Mouse (Mus musculus) left cerebral cortex, adult 2 months (tissue): Measurements from ENCODE around the gene Synrg. TPM values are rescaled to one million over a fixed set of nuclear protein-coding genes. Genes with fewer than 3 reads are reported as not detected.
A peak's percentile ranks its signal among the peaks of the same experiment; 100 is the strongest.

Source experiments
- DNase-seq, 2 experiments: peaks; one replicate each; pipeline ENCODE4 v3.0.0; 2021 to 2022; ENCODE audit warnings: low spot score in 2 of 2, mixed read lengths in 1 of 2; ENCODE audit errors: extremely low spot score in 1 of 2
- H3K27ac ChIP-seq: fragments of 200-600 bp; 2 replicates; pipeline ENCODE4 v1.8.1; 2022
- H3K4me3 ChIP-seq: fragments of 200-600 bp; 2 replicates; pipeline ENCODE4 v1.8.1; 2022
- CTCF ChIP-seq: fragments of 200-600 bp; IDR thresholded peaks from 2 replicates; pipeline ENCODE4 v1.8.1; 2022; ENCODE audit warnings: antibody characterized with exemption, mild to moderate bottlenecking, moderate library complexity
- intact Hi-C: fragments of 180-260 bp; cut with DNase I; formaldehyde crosslinking; loops from one replicate; pipeline ENCODE4 v1.15.1; 2025
- total RNA-seq, 2 experiments: library from RNA; stranded (reverse); gene quantifications; 2 replicates each; pipeline ENCODE4 v1.2.3; 2021

Gene Synrg
- total RNA-seq, 2 experiments from 2014 or later: 61.2 to 61.3 TPM

- peak; percentile 30 for TF ChIP-seq CTCF
- Histone ChIP-seq H3K27ac (no peak overlapping the region), H3K4me3 (no peak overlapping the region)
- intact Hi-C loops: no loop called here
- no peak for DNase-seq
Measured at GRCm38 (mm10) chr11:83967436-83968204, 3.4 kb downstream of the Synrg start.

GRCm38 (mm10) chr11:83968205-83968575 lies 4.0 kb downstream of the Synrg start:
- Histone ChIP-seq H3K27ac (no peak overlapping the region), H3K4me3 (no peak overlapping the region)
- intact Hi-C loops: no loop called here
- DNase-seq: no peak
- no peak for TF ChIP-seq CTCF

GRCm38 (mm10) chr11:83969040-83969439 lies 4.8 kb downstream of the Synrg start:
- DNase-seq: no peak
- H3K4me3 ChIP-seq: no peak overlapping the region
- no peak; the same call in 1 of the 2 replicates for TF ChIP-seq CTCF
- no peak overlapping the region for H3K27ac ChIP-seq
- intact Hi-C loops: no loop called here

- no peak overlapping the region for H3K4me3 ChIP-seq
- DNase-seq: no peak
- no peak for TF ChIP-seq CTCF
- intact Hi-C loops: no loop called here
- no peak overlapping the region for H3K27ac ChIP-seq
Measured at GRCm38 (mm10) chr11:83974561-83975346, 10.5 kb downstream of the Synrg start.

GRCm38 (mm10) chr11:83975488-83975887 lies 11.3 kb downstream of the Synrg start:
- DNase-seq: no peak
- intact Hi-C loops: no loop called here
- no peak overlapping the region for H3K27ac ChIP-seq
- no peak for TF ChIP-seq CTCF
- H3K4me3 ChIP-seq: no peak overlapping the region

- DNase-seq: no peak
- intact Hi-C loops: no loop called here
- no peak for TF ChIP-seq CTCF
- Histone ChIP-seq H3K27ac (no peak overlapping the region), H3K4me3 (no peak overlapping the region)
Measured at GRCm38 (mm10) chr11:83976236-83976977, 12.2 kb downstream of the Synrg start.

- TF ChIP-seq CTCF: no peak
- intact Hi-C loops: no loop called here
- H3K4me3 ChIP-seq: no peak overlapping the region
- DNase-seq: no peak
- H3K27ac ChIP-seq: no peak overlapping the region
Measured at GRCm38 (mm10) chr11:83977810-83978209, 13.6 kb downstream of the Synrg start.

GRCm38 (mm10) chr11:83979992-83980391 lies 15.8 kb downstream of the Synrg start:
- DNase-seq: no peak
- intact Hi-C loops: no loop called here
- no peak overlapping the region for H3K4me3 ChIP-seq
- no peak overlapping the region for H3K27ac ChIP-seq
- TF ChIP-seq CTCF: no peak

- intact Hi-C loops: no loop called here
- TF ChIP-seq CTCF: no peak
- Histone ChIP-seq H3K27ac (no peak overlapping the region), H3K4me3 (no peak overlapping the region)
- no peak for DNase-seq
Measured at GRCm38 (mm10) chr11:83981338-83981737, 17.1 kb downstream of the Synrg start.

- intact Hi-C loops: no loop called here
- Histone ChIP-seq H3K27ac (no peak overlapping the region), H3K4me3 (no peak overlapping the region)
- no peak for TF ChIP-seq CTCF
- DNase-seq: no peak
Measured at GRCm38 (mm10) chr11:83991701-83992100, 27.5 kb downstream of the Synrg start.

- DNase-seq: no peak
- intact Hi-C loops: no loop called here
- no peak overlapping the region for H3K4me3 ChIP-seq
- no peak for TF ChIP-seq CTCF
- no peak overlapping the region for H3K27ac ChIP-seq
Measured at GRCm38 (mm10) chr11:83993428-83993827, 29.2 kb downstream of the Synrg start.

GRCm38 (mm10) chr11:83994481-83994880 lies 30.3 kb downstream of the Synrg start:
- Histone ChIP-seq H3K4me3 (no peak overlapping the region), H3K27ac (no peak overlapping the region)
- DNase-seq: no peak
- intact Hi-C loops: loop anchor here (2.0 kb wide), 1 partner anchor 30 kb away; the partner anchor contains the start of gene Synrg
- TF ChIP-seq CTCF: no peak
